Mouse (Mus musculus) olfactory bulb, adult 2 months (tissue): Measurements from ENCODE around the gene Acin1.

Source experiments
- CTCF ChIP-seq: fragments of 200-500 bp; IDR thresholded peaks from 2 replicates; pipeline ENCODE4 v1.5.1; 2012; ENCODE audit warnings: low read depth, mild to moderate bottlenecking, low read length, moderate library complexity; ENCODE audit not compliant: insufficient read depth
- POLR2A ChIP-seq: fragments of 200-500 bp; IDR thresholded peaks from 2 replicates; pipeline ENCODE4 v1.6.1; 2012; ENCODE audit warnings: mild to moderate bottlenecking, low read depth, low read length, moderate library complexity; ENCODE audit not compliant: insufficient read depth

GRCm38 (mm10) chr14:54605752-54606321 is 80.9 kb downstream of the Acin1 start, which contains the start of gene 4931414P19Rik:
- no peak for TF ChIP-seq CTCF
- TF ChIP-seq POLR2A: peak; percentile 44; the same call in 1 of the 2 replicates
